Mouse (Mus musculus) limb, embryonic 11.5 days (tissue): ENCODE results near the gene Synpo2. TPM values are rescaled to one million over a fixed set of nuclear protein-coding genes. Genes with fewer than 3 reads are reported as not detected.
"Not testable (repeated sequence)": the region's sequence is repeated elsewhere in the genome, so short reads cannot be mapped to it uniquely, and the experiment has no call there.

ENCODE experiments used
- ATAC-seq: fragments of 200-750 bp; cut with Nextera tagmentation; 2 replicates; pipeline ENCODE4 v1.8.0; 2017; ENCODE audit warnings: low read depth; ENCODE audit not compliant: insufficient number of reproducible peaks, low FRiP score, low TSS enrichment
- DNase-seq: peaks from one replicate; pipeline ENCODE4 v3.0.0-alpha.2; 2015; ENCODE audit warnings: low spot score
- H3K27ac ChIP-seq: fragments of 300-500 bp; sonication (generic); replicated peaks from 2 replicates; pipeline ENCODE4 v1.5.1; 2014; ENCODE audit warnings: low read depth, mild to moderate bottlenecking, low read length
- H3K27me3 ChIP-seq: fragments of 300-500 bp; sonication (generic); 2 replicates; pipeline ENCODE4 v1.6.1; 2014; ENCODE audit warnings: mild to moderate bottlenecking, low read length, mixed read lengths; ENCODE audit not compliant: control insufficient read depth, insufficient read depth
- H3K36me3 ChIP-seq: fragments of 300-500 bp; sonication (generic); 2 replicates; pipeline ENCODE4 v1.6.1; 2014; ENCODE audit warnings: mild to moderate bottlenecking, low read length, moderate library complexity, mixed read lengths; ENCODE audit not compliant: control insufficient read depth, insufficient read depth
- H3K4me1 ChIP-seq: fragments of 300-500 bp; sonication (generic); 2 replicates; pipeline ENCODE4 v1.6.1; 2014; ENCODE audit warnings: low read length, mixed read lengths; ENCODE audit not compliant: control insufficient read depth, insufficient read depth
- H3K4me2 ChIP-seq: fragments of 300-500 bp; sonication (generic); 2 replicates; pipeline ENCODE4 v1.6.1; 2014; ENCODE audit warnings: low read depth, mild to moderate bottlenecking, moderate library complexity; ENCODE audit not compliant: severe bottlenecking
- H3K4me3 ChIP-seq: fragments of 300-500 bp; sonication (generic); 2 replicates; pipeline ENCODE4 v1.5.1; 2014; ENCODE audit warnings: low read depth, low read length
- H3K9ac ChIP-seq: fragments of 300-500 bp; sonication (generic); 2 replicates; pipeline ENCODE4 v1.6.1; 2014; ENCODE audit warnings: mild to moderate bottlenecking, low read length
- H3K9me3 ChIP-seq: fragments of 300-500 bp; sonication (generic); 2 replicates; pipeline ENCODE4 v1.6.1; 2016; ENCODE audit warnings: low read length; ENCODE audit not compliant: control insufficient read depth
- WGBS: fragments of 180-500 bp; shearing (Covaris S2); extraction: QIAGEN DNeasy Blood & Tissue Kit; methylation state at CpG from one replicate; pipeline ENCODE4 v1.1.7; 2014; 5-methylcytosine and 5-hydroxymethylcytosine counted together
- polyA plus RNA-seq: library from polyadenylated mRNA; unstranded; fragments of >200 nt; fragmentation: Nextera tagmentation; extraction: Ambion mirVana; gene quantifications from 2 replicates; pipeline ENCODE4 v1.2.1, GENCODE M21; 2014

Synpo2 gene
- polyA plus RNA-seq, 1 experiment from 2014 or later, result 4.2 TPM

GRCm38 (mm10) chr3:123128781-123129180, 107.2 kb downstream of the Synpo2 start:
- ATAC-seq (no peak), DNase-seq (no peak)
- no peak overlapping the region for H3K27ac ChIP-seq
- H3K27me3 ChIP-seq, result no peaks in the 10 kb centered on the region
- no peak overlapping the region for H3K4me2 ChIP-seq
- no peaks in the 10 kb centered on the region for H3K9me3 ChIP-seq
- H3K9ac ChIP-seq, result no peak overlapping the region
- no peaks in the 10 kb centered on the region for H3K4me1 ChIP-seq
- no peaks in the 10 kb centered on the region for H3K36me3 ChIP-seq
- no peak overlapping the region for H3K4me3 ChIP-seq
- 72% methylated on average over 8 of the region's 8 CpGs for WGBS

GRCm38 (mm10) chr3:123128091-123128490, 107.9 kb downstream of the Synpo2 start:
- 54% methylated on average over 7 of the region's 7 CpGs for WGBS
- ATAC-seq, result no peak
- no peaks in the 10 kb centered on the region for H3K4me1 ChIP-seq
- no peak overlapping the region for H3K4me3 ChIP-seq
- H3K9me3 ChIP-seq, result no peaks in the 10 kb centered on the region
- no peaks in the 10 kb centered on the region for H3K36me3 ChIP-seq
- no peak overlapping the region for H3K9ac ChIP-seq
- DNase-seq, result no peak
- no peak overlapping the region for H3K27ac ChIP-seq
- no peaks in the 10 kb centered on the region for H3K27me3 ChIP-seq
- H3K4me2 ChIP-seq, result no peak overlapping the region

GRCm38 (mm10) chr3:123126741-123127140, 109.2 kb downstream of the Synpo2 start:
- H3K36me3 ChIP-seq, H3K4me1 ChIP-seq, H3K4me2 ChIP-seq, ATAC-seq, H3K27ac ChIP-seq, H3K9ac ChIP-seq, H3K4me3 ChIP-seq, H3K9me3 ChIP-seq, DNase-seq, H3K27me3 ChIP-seq: not testable (repeated sequence)
- 92% methylated on average over 4 of the region's 4 CpGs for WGBS

GRCm38 (mm10) chr3:123123817-123124216, 112.1 kb downstream of the Synpo2 start:
- 89% methylated on average over 8 of the region's 8 CpGs for WGBS
- no peak for ATAC-seq
- H3K4me3 ChIP-seq, result no peak overlapping the region

GRCm38 (mm10) chr3:123122151-123123030, 113.6 kb downstream of the Synpo2 start:
- no peak for DNase-seq
- Histone ChIP-seq H3K9me3 (no peaks in the 10 kb centered on the region), H3K4me3 (no peak overlapping the region), H3K27me3 (no peaks in the 10 kb centered on the region), H3K27ac (no peak overlapping the region), H3K4me2 (no peak overlapping the region), H3K9ac (no peak overlapping the region), H3K4me1 (no peaks in the 10 kb centered on the region), H3K36me3 (no peaks in the 10 kb centered on the region)
- ATAC-seq, result no peak
- 89% methylated on average over 21 of the region's 21 CpGs for WGBS

More at GRCm38 (mm10) chr3:123123817-123124216, 112.1 kb downstream of the Synpo2 start:
- DNase-seq, result no peak
- H3K9me3 ChIP-seq, result no peaks in the 10 kb centered on the region
- H3K4me1 ChIP-seq, result no peaks in the 10 kb centered on the region
- no peak overlapping the region for H3K27ac ChIP-seq
- H3K4me2 ChIP-seq, result no peak overlapping the region
- H3K36me3 ChIP-seq, result no peaks in the 10 kb centered on the region
- H3K27me3 ChIP-seq, result no peaks in the 10 kb centered on the region
- H3K9ac ChIP-seq, result no peak overlapping the region

DNA sequence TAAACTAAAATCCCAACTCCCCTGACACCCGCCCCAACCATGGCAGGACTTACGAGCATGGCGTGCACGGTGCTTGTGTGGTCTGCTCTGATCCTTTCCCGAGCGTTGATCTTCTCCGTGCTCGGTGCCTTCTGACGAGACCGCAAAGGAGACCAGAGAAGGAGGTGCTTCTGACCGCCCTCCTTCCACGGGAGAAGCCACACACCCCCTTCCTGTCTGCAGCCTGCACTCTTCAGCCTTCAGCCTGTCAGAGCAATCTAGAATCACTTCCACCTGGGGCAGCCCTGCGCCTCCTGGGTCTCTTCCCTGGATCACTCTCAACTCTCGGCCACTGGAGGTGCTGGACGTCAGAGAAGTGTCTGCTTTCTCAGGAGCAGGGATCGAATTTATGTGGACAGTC, 119.0 kb downstream of the Synpo2 start:
- Histone ChIP-seq H3K4me3 (no peak overlapping the region), H3K9me3 (no peaks in the 10 kb centered on the region), H3K36me3 (no peaks in the 10 kb centered on the region), H3K4me1 (no peaks in the 10 kb centered on the region), H3K9ac (no peak overlapping the region), H3K27me3 (no peaks in the 10 kb centered on the region), H3K4me2 (peak overlapping the region; percentile 7; the same call in 1 of the 2 replicates), H3K27ac (no peak overlapping the region)
- ATAC-seq (0 out of 2 replicates have a peak, but pooled peaks have one; percentile 54), DNase-seq (peak; percentile 32)
- WGBS, result 32% methylated on average over 16 of the region's 16 CpGs

DNA sequence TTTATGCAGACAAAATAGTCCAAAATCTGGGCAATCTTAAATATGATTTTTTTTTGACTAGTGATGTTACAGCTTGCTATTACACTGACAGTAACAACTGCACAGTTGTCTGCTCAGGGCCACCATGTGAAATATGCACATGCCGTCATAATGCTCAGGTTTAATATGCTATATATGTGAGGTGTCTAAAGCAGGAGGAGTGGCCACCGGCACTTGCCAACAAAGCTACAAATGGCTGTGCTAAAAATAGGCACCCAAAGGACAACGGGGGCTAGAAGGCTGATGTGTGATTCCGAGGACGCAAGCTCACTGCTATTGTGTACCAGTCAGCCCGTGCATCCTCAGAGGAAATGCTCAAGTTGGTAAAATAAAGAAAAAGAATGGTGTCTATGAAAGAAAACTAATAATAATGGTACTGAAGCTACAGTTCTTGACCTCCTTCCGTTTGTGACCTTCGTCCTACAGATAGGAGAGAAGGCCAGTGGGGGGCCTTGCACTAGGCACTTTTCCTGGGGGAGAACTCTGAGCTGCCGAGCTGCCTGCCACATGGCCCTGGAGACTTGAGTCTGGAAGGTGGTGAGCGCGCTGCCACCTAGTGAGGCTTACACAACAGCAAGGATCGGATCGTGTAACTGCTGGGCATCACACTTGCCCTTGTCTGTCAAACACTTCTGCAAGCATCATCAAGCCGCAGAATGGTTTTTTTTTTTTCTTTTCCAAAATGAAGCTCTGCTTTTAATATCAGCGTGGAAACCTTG, 120.0 kb downstream of the Synpo2 start:
- WGBS, result 34% methylated on average over 15 of the region's 15 CpGs
- Histone ChIP-seq H3K27me3 (no peaks in the 10 kb centered on the region), H3K27ac (no peak overlapping the region), H3K9me3 (no peaks in the 10 kb centered on the region), H3K4me2 (no peak overlapping the region), H3K9ac (no peak overlapping the region), H3K36me3 (no peaks in the 10 kb centered on the region), H3K4me1 (no peaks in the 10 kb centered on the region), H3K4me3 (no peak overlapping the region)
- ATAC-seq (peak; percentile 17; the same call in 1 of the 2 replicates), DNase-seq (peak; percentile 59)

DNA sequence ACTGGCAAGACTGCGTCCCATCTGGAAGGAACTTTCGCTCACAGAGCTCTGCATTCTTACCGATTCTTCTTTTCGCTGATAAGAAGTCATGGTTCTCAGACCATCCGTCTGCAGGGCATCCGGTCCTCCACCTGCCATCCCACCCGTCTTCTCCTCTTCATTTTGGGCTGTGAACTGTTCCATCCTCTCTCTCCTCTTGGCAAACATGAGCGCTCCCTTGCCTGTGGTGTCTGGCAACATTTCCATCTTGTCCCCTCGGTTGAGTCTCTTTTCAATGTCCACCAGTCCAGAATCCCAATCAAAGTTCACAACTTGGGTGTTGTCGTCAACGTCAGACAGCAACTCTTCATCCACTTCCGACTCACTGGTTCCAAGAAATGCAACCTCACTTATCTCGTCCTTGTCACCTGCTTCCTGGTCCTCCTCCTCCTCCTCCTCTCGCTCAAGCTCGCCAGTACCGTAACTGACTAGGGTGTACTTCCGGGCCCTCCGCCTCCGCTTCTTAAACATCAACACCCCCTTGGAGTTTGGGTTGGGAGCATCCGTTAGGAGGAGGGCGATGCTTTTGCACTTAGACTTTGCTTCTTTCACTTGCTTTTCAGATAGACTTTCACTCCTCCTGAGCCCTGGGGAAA, 121.8 kb downstream of the Synpo2 start:
- Histone ChIP-seq H3K9me3 (no peaks in the 10 kb centered on the region), H3K36me3 (no peaks in the 10 kb centered on the region), H3K27me3 (no peaks in the 10 kb centered on the region), H3K27ac (no peak overlapping the region), H3K4me2 (no peak overlapping the region), H3K4me1 (no peaks in the 10 kb centered on the region), H3K9ac (no peak overlapping the region), H3K4me3 (no peak overlapping the region)
- WGBS, result 92% methylated on average over 21 of the region's 21 CpGs
- no peak for ATAC-seq
- no peak for DNase-seq
